Mouse (Mus musculus): Measurements from ENCODE around the gene Scimp. TPM values are rescaled to one million over a fixed set of nuclear protein-coding genes. Genes with fewer than 3 reads are reported as not detected.

Gene Scimp
- polyA plus RNA-seq, 1 experiment = 0.10 TPM

GRCm38 (mm10) chr11:70790874-70791551 is 21.4 kb downstream of the Scimp start:
- Histone ChIP-seq H3K4me3 (no peak overlapping the region), H3K36me3 (ENCODE audit: control insufficient read depth, insufficient read depth) (no peaks in the 10 kb centered on the region), H3K79me2 (ENCODE audit: control insufficient read depth, insufficient read depth) (no peaks in the 10 kb centered on the region), H3ac (ENCODE audit: control insufficient read depth, insufficient read length) (no peak overlapping the region), H3K27me3 (ENCODE audit: control insufficient read depth, insufficient read depth, insufficient read length) (no peaks in the 10 kb centered on the region), H3K4me2 (ENCODE audit: low read depth) (no peak overlapping the region)
- TF ChIP-seq POLR2A (IDR thresholded peaks at IDR 0.05; ENCODE audit: insufficient read length, low read depth) (no peak), E2F4 (IDR thresholded peaks at IDR 0.05; ENCODE audit: insufficient read depth) (no peak), TCF3 (IDR thresholded peaks at IDR 0.05; ENCODE audit: insufficient read length, low read depth) (no peak), CEBPB (IDR thresholded peaks at IDR 0.05; ENCODE audit: insufficient read depth, poor library complexity, severe bottlenecking) (no peak), SRF (IDR thresholded peaks at IDR 0.05; ENCODE audit: control insufficient read depth, insufficient read length, low read depth) (no peak), MYOD1 (IDR thresholded peaks at IDR 0.05; ENCODE audit: control insufficient read depth in 1 of 3, insufficient read length in 2 of 3, low read depth in 2 of 3) (no peak), USF1 (IDR thresholded peaks at IDR 0.05; ENCODE audit: low read depth) (no peak), TCF12 (IDR thresholded peaks at IDR 0.05; ENCODE audit: insufficient read depth, poor library complexity, severe bottlenecking) (no peak), REST (IDR thresholded peaks at IDR 0.05; ENCODE audit: insufficient read depth, insufficient read length) (no peak), MYOG (IDR thresholded peaks at IDR 0.05; ENCODE audit: control insufficient read depth in 1 of 3, insufficient read depth in 1 of 3, insufficient read length in 2 of 3, low read depth in 2 of 3) (no peak), POLR2AphosphoS2 (IDR thresholded peaks at IDR 0.05; ENCODE audit: insufficient read length, low read depth) (no peak), MAX (IDR thresholded peaks at IDR 0.05; ENCODE audit: low read depth) (no peak)

- H3ac ChIP-seq (ENCODE audit: control insufficient read depth, insufficient read length) = no peak overlapping the region
- TF ChIP-seq POLR2AphosphoS2 (IDR thresholded peaks at IDR 0.05; ENCODE audit: insufficient read length, low read depth) (no peak), TCF12 (IDR thresholded peaks at IDR 0.05; ENCODE audit: insufficient read depth, poor library complexity, severe bottlenecking) (no peak), MAX (IDR thresholded peaks at IDR 0.05; ENCODE audit: low read depth) (no peak), MYOD1 (IDR thresholded peaks at IDR 0.05; ENCODE audit: control insufficient read depth in 1 of 3, insufficient read length in 2 of 3, low read depth in 2 of 3) (no peak), E2F4 (IDR thresholded peaks at IDR 0.05; ENCODE audit: insufficient read depth) (no peak), TCF3 (IDR thresholded peaks at IDR 0.05; ENCODE audit: insufficient read length, low read depth) (no peak), MYOG (IDR thresholded peaks at IDR 0.05; ENCODE audit: control insufficient read depth in 1 of 3, insufficient read depth in 1 of 3, insufficient read length in 2 of 3, low read depth in 2 of 3) (no peak), SRF (IDR thresholded peaks at IDR 0.05; ENCODE audit: control insufficient read depth, insufficient read length, low read depth) (no peak), REST (IDR thresholded peaks at IDR 0.05; ENCODE audit: insufficient read depth, insufficient read length) (no peak), POLR2A (IDR thresholded peaks at IDR 0.05; ENCODE audit: insufficient read length, low read depth) (no peak), CEBPB (IDR thresholded peaks at IDR 0.05; ENCODE audit: insufficient read depth, poor library complexity, severe bottlenecking) (no peak), USF1 (IDR thresholded peaks at IDR 0.05; ENCODE audit: low read depth) (no peak)
- no peaks in the 10 kb centered on the region for H3K79me2 ChIP-seq (ENCODE audit: control insufficient read depth, insufficient read depth)
- no peak overlapping the region for H3K4me3 ChIP-seq
- H3K36me3 ChIP-seq (ENCODE audit: control insufficient read depth, insufficient read depth) = no peaks in the 10 kb centered on the region
- no peaks in the 10 kb centered on the region for H3K27me3 ChIP-seq (ENCODE audit: control insufficient read depth, insufficient read depth, insufficient read length)
- H3K4me2 ChIP-seq (ENCODE audit: low read depth) = no peak overlapping the region
Observed at GRCm38 (mm10) chr11:70790426-70790825, 22.0 kb downstream of the Scimp start.

DNA sequence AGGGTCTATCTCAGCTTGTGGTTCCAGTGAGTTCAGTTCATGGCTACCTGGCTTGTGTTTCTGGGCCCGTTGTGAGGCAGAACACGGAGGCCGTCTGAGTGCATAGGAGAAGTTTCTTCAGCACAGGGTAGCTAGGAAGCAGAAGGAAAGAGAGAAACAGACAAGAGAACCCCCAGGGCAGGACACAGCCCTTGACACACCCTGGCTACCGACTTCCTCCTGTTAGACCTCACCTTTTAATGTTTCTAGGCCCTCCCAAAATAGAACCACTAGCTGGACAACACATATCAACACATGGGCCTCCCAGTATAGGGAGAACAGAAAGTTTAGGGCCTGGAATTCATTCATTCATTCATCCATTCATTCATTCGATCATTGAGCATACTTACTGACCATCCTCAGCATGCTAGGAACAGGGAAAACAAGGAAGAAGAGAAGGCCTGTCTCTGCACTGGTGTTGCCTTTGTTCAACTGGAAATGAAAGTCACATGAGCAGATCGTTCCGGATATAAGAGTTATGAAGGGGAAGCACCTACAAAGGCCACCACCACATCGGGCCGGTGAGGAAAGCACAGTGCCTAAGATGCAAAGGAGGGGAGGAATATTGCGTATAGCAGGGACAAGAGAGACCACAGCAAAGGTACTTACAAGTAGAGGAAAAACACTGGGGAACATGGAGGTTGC is 23.3 kb downstream of the Scimp start:
- Histone ChIP-seq H3K4me2 (ENCODE audit: low read depth) (no peak overlapping the region), H3K27me3 (ENCODE audit: control insufficient read depth, insufficient read depth, insufficient read length) (no peaks in the 10 kb centered on the region), H3ac (ENCODE audit: control insufficient read depth, insufficient read length) (no peak overlapping the region), H3K4me3 (no peak overlapping the region), H3K36me3 (ENCODE audit: control insufficient read depth, insufficient read depth) (no peaks in the 10 kb centered on the region), H3K79me2 (ENCODE audit: control insufficient read depth, insufficient read depth) (no peaks in the 10 kb centered on the region)
- TF ChIP-seq USF1 (IDR thresholded peaks at IDR 0.05; ENCODE audit: low read depth) (no peak), TCF3 (IDR thresholded peaks at IDR 0.05; ENCODE audit: insufficient read length, low read depth) (no peak), SRF (IDR thresholded peaks at IDR 0.05; ENCODE audit: control insufficient read depth, insufficient read length, low read depth) (no peak), TCF12 (IDR thresholded peaks at IDR 0.05; ENCODE audit: insufficient read depth, poor library complexity, severe bottlenecking) (no peak), POLR2AphosphoS2 (IDR thresholded peaks at IDR 0.05; ENCODE audit: insufficient read length, low read depth) (no peak), MYOD1 (IDR thresholded peaks at IDR 0.05; ENCODE audit: control insufficient read depth in 1 of 3, insufficient read length in 2 of 3, low read depth in 2 of 3) (no peak), REST (IDR thresholded peaks at IDR 0.05; ENCODE audit: insufficient read depth, insufficient read length) (no peak), E2F4 (IDR thresholded peaks at IDR 0.05; ENCODE audit: insufficient read depth) (no peak), POLR2A (IDR thresholded peaks at IDR 0.05; ENCODE audit: insufficient read length, low read depth) (no peak), MYOG (IDR thresholded peaks at IDR 0.05; ENCODE audit: control insufficient read depth in 1 of 3, insufficient read depth in 1 of 3, insufficient read length in 2 of 3, low read depth in 2 of 3) (no peak), CEBPB (IDR thresholded peaks at IDR 0.05; ENCODE audit: insufficient read depth, poor library complexity, severe bottlenecking) (no peak), MAX (IDR thresholded peaks at IDR 0.05; ENCODE audit: low read depth) (no peak)

- Histone ChIP-seq H3K79me2 (ENCODE audit: control insufficient read depth, insufficient read depth) (no peaks in the 10 kb centered on the region), H3K4me2 (ENCODE audit: low read depth) (no peak overlapping the region), H3K36me3 (ENCODE audit: control insufficient read depth, insufficient read depth) (no peaks in the 10 kb centered on the region), H3ac (ENCODE audit: control insufficient read depth, insufficient read length) (no peak overlapping the region), H3K4me3 (no peak overlapping the region), H3K27me3 (ENCODE audit: control insufficient read depth, insufficient read depth, insufficient read length) (no peaks in the 10 kb centered on the region)
- TF ChIP-seq USF1 (IDR thresholded peaks at IDR 0.05; ENCODE audit: low read depth) (no peak), POLR2AphosphoS2 (IDR thresholded peaks at IDR 0.05; ENCODE audit: insufficient read length, low read depth) (no peak), SRF (IDR thresholded peaks at IDR 0.05; ENCODE audit: control insufficient read depth, insufficient read length, low read depth) (no peak), E2F4 (IDR thresholded peaks at IDR 0.05; ENCODE audit: insufficient read depth) (no peak), POLR2A (IDR thresholded peaks at IDR 0.05; ENCODE audit: insufficient read length, low read depth) (no peak), REST (IDR thresholded peaks at IDR 0.05; ENCODE audit: insufficient read depth, insufficient read length) (no peak), MAX (IDR thresholded peaks at IDR 0.05; ENCODE audit: low read depth) (no peak), TCF12 (IDR thresholded peaks at IDR 0.05; ENCODE audit: insufficient read depth, poor library complexity, severe bottlenecking) (no peak), MYOD1 (IDR thresholded peaks at IDR 0.05; ENCODE audit: control insufficient read depth in 1 of 3, insufficient read length in 2 of 3, low read depth in 2 of 3) (no peak), MYOG (IDR thresholded peaks at IDR 0.05; ENCODE audit: control insufficient read depth in 1 of 3, insufficient read depth in 1 of 3, insufficient read length in 2 of 3, low read depth in 2 of 3) (no peak), TCF3 (IDR thresholded peaks at IDR 0.05; ENCODE audit: insufficient read length, low read depth) (no peak), CEBPB (IDR thresholded peaks at IDR 0.05; ENCODE audit: insufficient read depth, poor library complexity, severe bottlenecking) (no peak)
Observed at GRCm38 (mm10) chr11:70787052-70787451, 25.3 kb downstream of the Scimp start.
